Mouse (Mus musculus) heart, embryonic 16.5 days (tissue): ENCODE data around the gene Lrrk1. TPM values are rescaled to one million over a fixed set of nuclear protein-coding genes. Genes with fewer than 3 reads are reported as not detected.

Experiments
- ATAC-seq: fragments of 200-750 bp; cut with Nextera tagmentation; replicated peaks from 2 replicates; pipeline ENCODE4 v1.8.0; 2017; ENCODE audit warnings: moderate number of reproducible peaks; ENCODE audit not compliant: insufficient read depth, low FRiP score; ENCODE audit errors: extremely low read depth
- H3K27ac ChIP-seq: fragments of 300-500 bp; sonication (generic); 2 replicates; pipeline ENCODE4 v1.5.1; 2014; ENCODE audit warnings: mild to moderate bottlenecking, low read length, control low read depth, moderate library complexity
- H3K27me3 ChIP-seq: fragments of 300-500 bp; sonication (generic); 2 replicates; pipeline ENCODE4 v1.6.1; 2014; ENCODE audit warnings: low read length, mixed read lengths; ENCODE audit not compliant: control insufficient read depth, insufficient read depth
- H3K36me3 ChIP-seq: fragments of 300-500 bp; sonication (generic); 2 replicates; pipeline ENCODE4 v1.6.1; 2014; ENCODE audit not compliant: control insufficient read depth, insufficient read depth
- H3K4me1 ChIP-seq: fragments of 300-500 bp; sonication (generic); 2 replicates; pipeline ENCODE4 v1.6.1; 2014; ENCODE audit warnings: low read length, mixed read lengths; ENCODE audit not compliant: control insufficient read depth, insufficient read depth
- H3K4me2 ChIP-seq: fragments of 300-500 bp; sonication (generic); 2 replicates; pipeline ENCODE4 v1.6.1; 2014; ENCODE audit warnings: low read depth, mild to moderate bottlenecking, control low read depth, low read length
- H3K4me3 ChIP-seq: fragments of 300-500 bp; sonication (generic); 2 replicates; pipeline ENCODE4 v1.5.1; 2014; ENCODE audit warnings: mild to moderate bottlenecking, control low read depth, low read length
- H3K9ac ChIP-seq: fragments of 300-500 bp; sonication (generic); 2 replicates; pipeline ENCODE4 v1.6.1; 2014; ENCODE audit warnings: low read length, control low read depth
- H3K9me3 ChIP-seq: fragments of 300-500 bp; sonication (generic); replicated peaks from 2 replicates; pipeline ENCODE4 v1.6.1; 2016; ENCODE audit warnings: low read length; ENCODE audit not compliant: control insufficient read depth
- WGBS: fragments of 180-500 bp; shearing (Covaris S2); extraction: QIAGEN DNeasy Blood & Tissue Kit; methylation state at CpG from one replicate; pipeline ENCODE4 v1.1.7; 2014; 5-methylcytosine and 5-hydroxymethylcytosine counted together
- polyA plus RNA-seq: library from polyadenylated mRNA; unstranded; fragments of >200 nt; fragmentation: Nextera tagmentation; extraction: Ambion mirVana; gene quantifications from 2 replicates; pipeline ENCODE4 v1.2.1, GENCODE M21; 2015

Gene Lrrk1
- polyA plus RNA-seq, 1 experiment from 2014 or later, result 8.4 TPM

- Histone ChIP-seq H3K27ac (no peak overlapping the region), H3K4me2 (no peak overlapping the region), H3K4me3 (no peak overlapping the region), H3K4me1 (peaks cover 11% of the 10 kb centered on the region), H3K9ac (no peak overlapping the region), H3K9me3 (peaks cover 2% of the 10 kb centered on the region; the same call in 1 of the 2 replicates), H3K36me3 (no peaks in the 10 kb centered on the region), H3K27me3 (no peaks in the 10 kb centered on the region)
- WGBS, result 79% methylated on average over 7 of the region's 7 CpGs
- ATAC-seq, result no peak
Observed at GRCm38 (mm10) chr7:66182075-66182715, 206.0 kb downstream of the Lrrk1 start.

GRCm38 (mm10) chr7:66180711-66181365 lies 207.3 kb downstream of the Lrrk1 start:
- no peaks in the 10 kb centered on the region; the same call in 1 of the 2 replicates for H3K36me3 ChIP-seq
- H3K4me3 ChIP-seq, result no peak overlapping the region
- 73% methylated on average over 10 of the region's 10 CpGs for WGBS
- H3K4me2 ChIP-seq, result no peak overlapping the region
- H3K27ac ChIP-seq, result 0 out of 2 replicates have a peak overlapping the region, but pooled peaks have one; percentile 27
- no peaks in the 10 kb centered on the region for H3K27me3 ChIP-seq
- no peak for ATAC-seq
- peaks cover 2% of the 10 kb centered on the region; the same call in 1 of the 2 replicates for H3K9me3 ChIP-seq
- no peak overlapping the region for H3K9ac ChIP-seq
- peaks cover 9% of the 10 kb centered on the region for H3K4me1 ChIP-seq

- H3K27ac ChIP-seq, result peak overlapping the region; percentile 33; the same call in 1 of the 2 replicates
- peaks cover 9% of the 10 kb centered on the region for H3K4me1 ChIP-seq
- no peak overlapping the region for H3K4me2 ChIP-seq
- no peaks in the 10 kb centered on the region; the same call in 1 of the 2 replicates for H3K36me3 ChIP-seq
- 66% methylated on average over 3 of the region's 3 CpGs for WGBS
- H3K27me3 ChIP-seq, result no peaks in the 10 kb centered on the region
- no peak for ATAC-seq
- H3K9ac ChIP-seq, result no peak overlapping the region
- no peak overlapping the region for H3K4me3 ChIP-seq
- peaks cover 2% of the 10 kb centered on the region; the same call in 1 of the 2 replicates for H3K9me3 ChIP-seq
Observed at GRCm38 (mm10) chr7:66180260-66180659, 207.9 kb downstream of the Lrrk1 start.

- no peak overlapping the region for H3K4me2 ChIP-seq
- peaks cover 2% of the 10 kb centered on the region; the same call in 1 of the 2 replicates for H3K9me3 ChIP-seq
- H3K27ac ChIP-seq, result peak overlapping the region; percentile 33
- 71% methylated on average over 7 of the region's 7 CpGs for WGBS
- no peak for ATAC-seq
- H3K4me1 ChIP-seq, result peaks cover 9% of the 10 kb centered on the region
- H3K36me3 ChIP-seq, result no peaks in the 10 kb centered on the region; the same call in 1 of the 2 replicates
- H3K27me3 ChIP-seq, result no peaks in the 10 kb centered on the region
- no peak overlapping the region for H3K4me3 ChIP-seq
- no peak overlapping the region for H3K9ac ChIP-seq
Observed at GRCm38 (mm10) chr7:66179711-66180110, 208.4 kb downstream of the Lrrk1 start.

- H3K4me2 ChIP-seq, result no peak overlapping the region
- no peak; the same call in 1 of the 2 replicates for ATAC-seq
- H3K27me3 ChIP-seq, result no peaks in the 10 kb centered on the region
- H3K36me3 ChIP-seq, result peaks cover 2% of the 10 kb centered on the region; the same call in 1 of the 2 replicates
- H3K9me3 ChIP-seq, result peaks cover 2% of the 10 kb centered on the region; the same call in 1 of the 2 replicates
- H3K27ac ChIP-seq, result peak overlapping the region; percentile 30
- H3K9ac ChIP-seq, result no peak overlapping the region
- no peak overlapping the region for H3K4me3 ChIP-seq
- H3K4me1 ChIP-seq, result peaks cover 9% of the 10 kb centered on the region
- WGBS, result 51% methylated on average over 10 of the region's 10 CpGs
Observed at GRCm38 (mm10) chr7:66179120-66179581, 209.0 kb downstream of the Lrrk1 start.

- Histone ChIP-seq H3K27ac (no peak overlapping the region), H3K4me3 (no peak overlapping the region), H3K9me3 (peaks cover 2% of the 10 kb centered on the region; the same call in 1 of the 2 replicates), H3K27me3 (no peaks in the 10 kb centered on the region), H3K36me3 (peaks cover 2% of the 10 kb centered on the region), H3K4me1 (peaks cover 7% of the 10 kb centered on the region), H3K9ac (no peak overlapping the region), H3K4me2 (no peak overlapping the region)
- WGBS, result 86% methylated on average over 6 of the region's 6 CpGs
- ATAC-seq, result no peak
Observed at GRCm38 (mm10) chr7:66178101-66178500, 210.0 kb downstream of the Lrrk1 start.

GRCm38 (mm10) chr7:66176929-66177328 lies 211.2 kb downstream of the Lrrk1 start:
- ATAC-seq, result no peak
- WGBS, result 42% methylated on average over 4 of the region's 4 CpGs
- Histone ChIP-seq H3K4me2 (no peak overlapping the region), H3K9ac (no peak overlapping the region), H3K27me3 (no peaks in the 10 kb centered on the region), H3K27ac (no peak overlapping the region), H3K4me1 (peaks cover 6% of the 10 kb centered on the region), H3K9me3 (no peaks in the 10 kb centered on the region; the same call in 1 of the 2 replicates), H3K36me3 (peaks cover 12% of the 10 kb centered on the region), H3K4me3 (no peak overlapping the region)
